Mouse (Mus musculus): Measurements from ENCODE around the gene Arpc3.
A peak's percentile ranks its signal among the peaks of the same experiment; 100 is the strongest.
"Not testable (repeated sequence)": the region's sequence is repeated elsewhere in the genome, so short reads cannot be mapped to it uniquely, and the experiment has no call there.

Arpc3 gene

DNA sequence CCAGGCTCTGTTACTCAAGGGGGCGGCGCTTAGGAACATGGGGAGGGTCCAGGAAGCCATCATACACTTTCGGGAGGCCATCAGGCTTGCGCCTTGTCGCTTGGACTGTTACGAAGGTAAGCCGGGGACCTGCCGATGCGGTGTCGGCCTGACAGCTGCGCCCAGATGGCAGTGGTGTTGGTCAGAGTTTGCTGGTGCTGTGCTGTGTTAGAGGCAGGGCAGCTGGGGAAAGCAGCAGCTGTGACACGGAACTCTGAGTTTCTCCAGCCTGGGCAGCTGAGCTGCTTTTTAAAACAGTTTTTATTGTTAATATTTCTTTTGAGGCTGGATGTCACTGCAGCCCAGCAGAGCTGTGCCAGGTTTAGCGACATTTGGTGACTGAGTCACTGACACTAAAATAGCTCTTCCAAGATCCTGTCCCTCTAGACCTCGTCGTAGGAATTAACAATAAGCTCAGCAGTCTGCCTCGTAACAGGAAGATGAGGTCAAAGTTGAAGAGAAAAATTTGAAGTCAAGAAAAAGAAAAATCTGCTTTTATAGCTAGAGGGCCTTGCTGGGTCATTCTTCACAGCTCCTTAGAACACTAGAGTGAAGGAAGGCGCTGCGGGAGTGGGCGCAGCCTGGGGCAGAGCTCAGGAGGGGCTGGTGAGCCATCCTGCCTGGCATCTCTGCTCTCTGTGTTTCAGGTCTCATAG, 47.9 kb downstream of the Arpc3 start:
- peak; percentile 36 for DNase-seq (ENCODE audit: low read depth, low spot score)

DNA sequence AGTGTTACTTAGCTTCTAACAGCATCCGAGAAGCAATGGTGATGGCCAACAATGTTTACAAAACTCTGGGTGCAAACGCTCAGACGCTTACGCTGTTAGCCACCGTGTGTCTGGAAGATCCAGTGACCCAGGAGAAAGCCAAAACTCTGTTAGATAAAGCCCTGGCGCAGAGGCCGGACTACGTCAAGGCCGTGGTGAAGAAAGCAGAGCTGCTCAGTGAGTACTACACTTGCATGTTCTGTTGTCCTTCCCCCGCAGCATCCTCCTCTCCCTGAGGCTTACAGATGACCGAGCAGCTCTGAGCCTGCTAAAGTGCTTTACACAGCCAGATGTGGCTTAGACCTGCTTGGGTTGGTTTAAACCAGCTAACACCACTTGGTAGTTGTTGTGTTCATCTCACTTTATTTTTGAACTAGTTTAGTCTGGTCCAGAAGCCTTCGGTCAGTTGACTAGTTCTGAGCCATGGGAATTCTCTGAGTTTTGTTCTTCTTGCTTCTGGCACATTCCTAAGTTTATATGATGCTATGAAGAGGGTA, 48.5 kb downstream of the Arpc3 start:
- no peak for DNase-seq (ENCODE audit: low read depth, low spot score)

DNA sequence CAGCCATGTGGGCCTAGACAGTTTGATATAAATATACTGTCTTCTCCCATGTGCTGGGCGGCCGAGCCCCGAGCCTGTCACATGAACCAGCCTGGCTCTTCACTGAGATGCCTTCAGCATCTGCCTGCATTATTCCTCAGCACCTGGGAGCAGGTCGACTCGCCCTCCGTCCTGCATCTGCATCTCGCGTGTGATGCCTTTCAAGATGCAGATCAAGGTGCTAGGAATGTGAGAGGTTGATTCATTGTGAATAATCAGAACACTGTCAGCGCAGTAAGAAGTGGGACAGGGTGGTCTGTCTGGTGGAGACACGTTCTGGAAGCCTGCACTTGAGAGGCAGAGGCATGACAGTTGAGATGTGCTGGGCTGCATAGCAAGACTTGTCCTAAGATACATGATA, 52.8 kb downstream of the Arpc3 start:
- no peak for DNase-seq (ENCODE audit: low read depth, low spot score)

DNA sequence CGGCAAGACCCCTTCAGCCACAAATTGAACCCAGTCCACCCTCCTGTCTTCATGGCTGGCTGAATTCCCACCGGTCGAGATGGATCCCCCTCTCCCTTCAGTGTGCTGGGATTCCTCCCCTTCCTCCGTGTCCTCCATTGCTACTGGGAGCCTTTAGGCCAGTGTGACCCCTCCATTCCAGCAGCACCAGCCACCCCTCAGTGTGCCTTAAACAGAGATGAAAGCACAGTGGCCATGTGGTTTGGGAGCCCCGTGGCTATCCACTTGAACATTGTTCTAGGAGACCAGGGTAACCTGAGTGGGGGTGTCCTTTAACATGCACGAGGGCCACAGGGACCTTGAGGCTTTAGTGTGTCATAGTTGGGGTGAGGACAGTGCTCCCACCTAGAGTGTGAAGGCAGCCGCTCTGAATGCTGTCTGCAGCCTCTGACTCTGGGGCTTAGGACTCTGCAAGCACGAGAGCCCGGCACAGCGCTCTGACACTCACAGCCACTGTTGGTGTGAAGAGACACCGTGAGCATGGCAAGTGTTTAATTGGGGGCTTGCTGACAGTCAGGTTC, 53.5 kb downstream of the Arpc3 start:
- DNase-seq (ENCODE audit: low read depth, low spot score) = no peak

DNA sequence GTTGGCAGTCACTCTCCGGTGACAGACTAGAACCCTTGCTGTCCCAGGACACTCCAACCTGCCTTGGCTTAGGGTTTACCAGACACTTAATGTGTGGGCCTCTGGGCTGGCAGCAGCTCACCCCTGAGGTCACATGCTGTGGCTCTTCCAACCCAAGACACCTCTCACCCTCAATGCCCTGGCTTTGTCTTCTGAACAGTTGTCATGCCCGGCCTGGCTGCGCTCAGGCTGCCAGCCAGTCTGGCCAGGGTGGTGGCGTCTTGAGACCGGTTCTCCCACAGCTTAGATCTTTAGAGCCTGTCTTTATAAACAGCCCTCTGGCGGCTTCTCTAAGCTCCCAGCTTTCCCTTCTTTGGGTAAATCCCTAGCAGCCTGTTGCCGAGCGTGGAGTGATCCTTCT, 56.2 kb downstream of the Arpc3 start:
- no peak for DNase-seq (ENCODE audit: low read depth, low spot score)

DNA sequence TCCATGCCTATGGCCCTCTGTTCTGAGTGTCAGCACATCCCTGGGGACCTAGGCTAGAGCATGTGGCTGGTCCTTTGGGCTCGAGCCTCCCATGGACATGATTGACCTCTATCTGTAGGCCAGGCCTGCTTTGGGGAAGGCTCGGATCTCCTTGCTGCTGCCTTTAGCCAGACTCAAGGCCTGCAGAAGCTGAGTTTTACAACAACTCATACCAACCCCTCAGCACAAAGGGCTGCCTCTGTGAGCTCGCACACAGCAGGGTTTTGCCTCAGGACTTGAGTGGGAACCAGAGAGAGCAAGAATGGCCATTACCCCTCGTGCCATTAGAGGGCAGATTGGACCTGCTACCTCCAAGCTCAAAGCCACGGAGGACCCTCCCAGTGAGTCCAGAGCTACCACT, 57.2 kb downstream of the Arpc3 start:
- DNase-seq (ENCODE audit: low read depth, low spot score) = no peak

DNA sequence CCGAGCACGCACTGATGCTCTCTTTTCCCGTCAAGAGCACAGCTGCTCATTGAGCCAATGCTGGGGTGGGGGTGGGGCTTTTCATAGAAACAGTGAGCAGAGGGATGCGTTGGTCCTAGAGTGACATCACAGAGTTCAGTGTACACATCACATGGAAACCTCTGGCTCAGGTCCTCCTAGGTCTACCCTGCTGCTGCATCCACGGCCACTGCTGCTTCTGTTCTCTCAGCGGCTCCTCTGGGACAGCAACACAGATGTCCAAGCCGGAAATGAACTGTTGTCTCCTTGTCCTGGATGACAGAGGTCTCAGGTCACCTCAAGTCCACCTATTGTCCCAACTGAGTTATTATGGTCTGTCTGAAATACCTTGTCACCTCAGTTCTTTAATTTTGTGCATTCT, 58.3 kb downstream of the Arpc3 start:
- no peak for DNase-seq (ENCODE audit: low read depth, low spot score)

DNA sequence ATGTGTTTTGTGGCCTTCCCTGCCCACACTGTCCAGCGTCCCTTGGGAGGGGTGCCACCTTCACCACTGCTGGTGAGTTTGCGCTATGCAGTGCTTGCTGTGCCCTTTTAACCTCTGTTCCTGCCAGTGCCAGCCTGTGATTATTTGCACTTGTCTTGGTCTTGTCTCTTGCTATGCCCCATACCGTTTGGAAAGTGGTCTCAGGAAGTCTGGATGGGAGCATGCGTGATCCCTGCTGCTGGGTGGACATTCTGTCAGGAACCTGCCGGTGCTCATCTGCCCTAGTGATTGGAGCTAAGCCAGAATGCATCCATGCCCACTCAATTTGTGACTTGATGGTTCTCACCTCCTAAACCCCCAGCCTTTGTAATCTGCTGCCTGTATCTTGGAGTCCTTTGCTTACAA, 59.2 kb downstream of the Arpc3 start:
- no peak for DNase-seq (ENCODE audit: low read depth, low spot score)

DNA sequence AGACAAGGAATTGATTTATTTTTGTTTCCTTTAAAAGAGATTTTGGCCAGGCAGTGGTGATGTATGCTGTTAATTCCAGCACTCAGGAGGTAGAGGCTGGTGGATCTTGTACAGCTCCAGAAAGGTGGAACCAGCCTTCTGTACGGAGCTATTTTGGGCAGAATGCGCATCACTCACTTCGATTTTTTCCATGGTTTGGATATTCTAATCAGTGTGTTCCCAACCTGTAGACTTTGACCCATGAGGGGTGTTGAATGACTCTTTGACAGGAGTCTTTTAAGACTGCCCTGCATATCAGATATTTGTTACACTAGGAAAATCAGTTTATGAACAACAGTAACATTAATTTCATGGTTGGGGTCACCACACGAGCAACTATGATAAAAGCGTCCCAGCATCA, 59.6 kb downstream of the Arpc3 start:
- DNase-seq (ENCODE audit: low read depth, low spot score) = no peak

DNA sequence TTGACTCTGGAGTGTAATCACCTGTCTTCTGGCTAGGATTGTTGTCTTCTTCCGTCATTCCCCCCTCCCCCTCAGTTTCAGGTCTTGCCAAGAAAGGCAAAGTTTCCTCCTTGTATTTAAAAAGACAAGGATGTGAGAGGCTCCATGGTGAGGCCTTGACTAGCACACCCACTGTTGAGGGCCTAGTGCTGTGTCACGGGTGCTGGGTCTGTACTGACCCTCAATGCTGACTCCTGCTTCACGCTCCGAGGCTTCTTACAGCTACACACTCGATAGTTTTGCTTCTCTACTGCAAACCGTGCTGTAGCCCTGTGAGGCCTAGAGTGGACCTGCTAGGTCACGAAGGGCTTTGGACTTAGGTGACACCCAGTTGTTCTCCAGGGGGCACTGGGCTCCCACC, 60.5 kb downstream of the Arpc3 start:
- no peak for DNase-seq (ENCODE audit: low read depth, low spot score)

DNA sequence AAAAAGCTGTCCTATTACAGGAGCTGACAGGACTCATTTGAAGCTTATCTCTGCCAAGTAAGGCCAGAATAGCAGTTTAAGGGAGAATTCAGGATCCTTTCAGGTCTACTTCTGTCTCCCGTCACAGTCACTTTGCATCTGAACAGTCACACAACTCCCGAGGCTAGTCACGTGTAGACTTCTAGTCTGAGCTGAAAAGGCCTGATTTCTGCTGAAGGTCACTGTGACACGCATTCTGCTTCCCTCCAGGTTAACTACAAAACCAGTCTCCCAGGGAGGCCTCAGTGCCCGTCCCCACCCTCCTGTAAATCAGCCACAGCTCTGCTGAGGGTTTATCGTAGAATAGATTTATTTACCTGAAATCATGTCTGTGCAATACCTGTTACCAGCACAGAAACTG, 61.5 kb downstream of the Arpc3 start:
- DNase-seq (ENCODE audit: low read depth, low spot score) = no peak

DNA sequence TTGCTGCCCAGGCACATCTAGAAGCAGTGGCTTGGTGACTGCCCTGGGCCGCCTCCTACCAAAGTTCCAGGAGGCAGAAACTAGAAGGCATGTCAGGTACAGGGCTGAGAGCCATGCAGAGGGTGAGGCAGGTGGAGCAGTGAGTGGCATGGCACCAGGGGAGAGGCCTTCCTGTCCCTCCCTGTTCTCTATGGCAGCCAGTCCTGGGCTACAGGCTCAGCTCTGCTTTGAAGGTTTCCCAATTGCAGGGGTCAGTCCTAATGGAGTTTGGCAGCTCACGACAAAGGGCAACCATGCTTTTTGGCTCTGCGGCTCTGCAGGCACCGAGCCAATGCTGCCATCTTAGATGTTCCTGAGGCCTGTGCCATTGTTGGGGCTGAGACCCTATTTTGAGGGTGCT, 62.8 kb downstream of the Arpc3 start:
- DNase-seq (ENCODE audit: low read depth, low spot score) = no peak

DNA sequence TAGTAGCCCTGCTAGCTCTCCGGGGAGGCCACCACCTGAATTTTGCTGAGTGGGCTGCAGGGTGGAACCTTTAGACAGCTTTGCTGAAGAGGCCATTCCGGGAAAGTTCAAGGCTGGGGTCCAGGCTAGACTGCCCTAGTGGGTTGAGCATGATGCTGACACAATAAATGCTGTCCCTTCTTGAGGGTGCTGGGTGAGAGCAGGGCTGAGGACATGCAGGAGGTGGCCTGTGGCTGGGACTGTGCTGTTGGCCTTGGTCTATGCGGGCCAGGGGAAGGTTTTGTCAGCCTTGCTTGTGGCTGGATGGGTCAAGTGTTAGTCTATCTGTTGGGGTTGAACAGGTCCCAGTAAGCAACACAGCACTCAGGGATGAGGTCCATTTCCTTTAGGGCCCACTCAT, 63.2 kb downstream of the Arpc3 start:
- DNase-seq (ENCODE audit: low read depth, low spot score) = no peak

DNA sequence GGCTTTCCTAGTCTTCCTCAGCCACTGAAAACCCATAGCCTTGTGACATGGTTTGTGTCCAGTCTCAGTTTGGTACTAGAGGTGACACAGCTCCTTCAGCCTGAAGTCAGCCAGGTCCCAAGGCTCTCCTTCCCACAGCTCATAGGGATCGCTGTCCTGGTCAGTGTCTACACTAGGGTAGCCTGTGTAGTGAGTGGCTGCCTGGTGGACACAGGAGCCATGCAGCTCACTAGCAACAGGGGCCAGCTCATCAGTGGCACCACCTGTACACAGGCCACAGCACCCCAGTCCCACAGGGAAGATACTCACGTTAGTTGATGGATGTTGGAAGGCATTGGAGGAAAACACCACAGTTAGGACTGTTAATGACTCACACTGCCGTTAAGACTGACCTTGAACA, 63.9 kb downstream of the Arpc3 start:
- no peak for DNase-seq (ENCODE audit: low read depth, low spot score)

DNA sequence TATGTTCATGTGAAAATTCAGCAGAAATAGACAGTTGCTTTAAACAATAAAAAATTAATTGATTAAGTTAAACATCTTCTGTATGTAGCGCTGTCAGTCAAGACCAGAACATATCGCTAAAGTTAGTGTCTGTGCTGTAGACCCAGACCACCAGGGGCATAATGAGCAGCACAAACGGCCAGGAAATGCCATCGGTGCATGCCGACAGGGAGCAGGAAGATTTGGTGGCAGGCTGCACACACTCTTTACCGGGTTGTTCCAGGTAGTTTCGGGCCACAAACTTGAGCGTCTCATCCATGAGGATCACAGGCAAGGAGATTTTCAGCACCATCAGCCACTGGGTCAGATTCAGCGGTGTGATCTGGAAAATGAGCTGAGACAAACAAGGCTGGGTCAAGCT, 65.4 kb downstream of the Arpc3 start:
- not testable (repeated sequence) for DNase-seq (ENCODE audit: low read depth, low spot score)

DNA sequence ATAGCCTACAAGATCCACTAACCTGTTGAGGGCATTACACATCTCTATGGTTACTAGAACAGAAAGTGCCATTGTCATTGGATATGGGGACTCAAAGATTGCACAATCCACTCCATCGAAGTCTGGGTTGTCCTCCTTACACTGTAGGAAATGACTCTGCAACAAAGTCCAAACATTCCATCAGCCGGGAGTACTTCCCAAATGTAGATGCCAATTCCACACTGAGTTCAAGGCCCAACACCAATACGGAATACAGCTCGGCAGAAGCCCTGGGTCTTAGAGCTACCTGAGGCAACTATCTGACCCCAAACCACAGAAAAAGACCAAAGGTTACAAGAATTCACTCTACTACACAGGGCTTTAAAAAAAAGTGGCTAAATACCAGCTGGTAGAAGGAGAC, 66.4 kb downstream of the Arpc3 start:
- DNase-seq (ENCODE audit: low read depth, low spot score) = no peak

DNA sequence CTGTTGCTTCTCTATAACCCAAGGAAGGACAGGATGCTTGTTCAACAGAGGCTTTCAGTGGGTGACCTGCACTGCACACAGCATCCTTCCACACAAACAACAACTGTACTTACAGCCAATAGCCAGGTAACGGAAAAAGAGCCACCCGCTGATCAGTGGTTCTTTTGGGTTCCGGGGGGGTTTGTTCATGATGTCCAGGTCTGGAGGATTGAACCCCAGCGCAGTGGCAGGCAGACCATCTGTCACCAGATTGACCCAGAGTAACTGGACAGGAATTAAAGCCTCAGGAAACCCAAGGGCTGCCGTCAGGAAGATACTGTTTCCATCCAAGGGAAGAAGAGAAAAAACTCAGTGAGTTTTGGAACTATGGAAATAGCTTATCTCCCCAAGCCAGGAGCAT, 67.7 kb downstream of the Arpc3 start:
- DNase-seq (ENCODE audit: low read depth, low spot score) = no peak

DNA sequence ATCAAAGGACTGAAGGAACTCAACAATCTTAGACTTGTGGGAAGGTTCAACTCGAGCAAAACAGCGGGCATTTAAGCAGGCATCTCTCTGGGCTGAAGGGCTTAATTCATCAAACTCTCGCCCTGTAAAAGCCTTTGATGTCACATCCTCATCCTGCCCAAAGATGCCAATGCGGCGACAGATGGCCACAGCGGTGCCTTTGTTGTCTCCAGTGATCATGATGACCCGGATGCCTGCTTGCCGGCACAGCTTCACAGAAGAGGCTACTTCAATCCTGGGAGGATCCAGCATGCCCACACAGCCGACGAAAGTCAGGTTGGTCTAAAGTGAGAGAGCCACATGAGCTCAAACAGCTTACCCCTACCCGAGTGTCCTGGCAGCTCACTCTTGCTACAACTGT, 69.0 kb downstream of the Arpc3 start:
- no peak for DNase-seq (ENCODE audit: low read depth, low spot score)

DNA sequence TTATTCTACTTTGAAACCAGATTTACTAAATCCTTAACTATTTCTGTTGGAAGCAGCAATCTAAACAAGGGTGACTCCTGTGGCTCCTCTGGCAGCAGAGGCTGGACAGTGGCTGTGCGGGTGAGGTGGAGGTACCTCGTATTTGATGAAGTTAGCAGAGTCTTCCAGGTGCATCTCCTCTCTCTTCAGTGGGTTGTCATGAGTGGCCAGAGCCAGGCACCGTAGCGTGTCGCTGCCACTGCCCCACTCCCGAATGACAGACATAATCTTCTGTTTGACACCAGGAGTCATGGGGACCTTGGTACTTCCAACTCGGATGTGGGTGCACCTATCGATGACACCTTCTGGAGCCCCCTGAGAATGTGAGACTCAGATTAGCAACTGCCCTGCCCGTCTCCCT, 69.8 kb downstream of the Arpc3 start:
- DNase-seq (ENCODE audit: low read depth, low spot score) = no peak
